Mouse (Mus musculus) lung, postnatal 36 days (tissue): ENCODE measurements around the gene Sfrp2.

ENCODE experiments used
- DNase-seq: peaks from one replicate; pipeline ENCODE4 v3.0.0; 2022; ENCODE audit warnings: mixed read lengths

Gene Sfrp2

GRCm38 (mm10) chr3:83773281-83773680 lies 7.2 kb downstream of the Sfrp2 start:
- no peak for DNase-seq

- no peak for DNase-seq
Observed at GRCm38 (mm10) chr3:83775403-83775802, 9.3 kb downstream of the Sfrp2 start.

GRCm38 (mm10) chr3:83781460-83782222 lies 15.5 kb downstream of the Sfrp2 start:
- DNase-seq: no peak

GRCm38 (mm10) chr3:83783716-83784469 lies 17.8 kb downstream of the Sfrp2 start:
- DNase-seq: no peak

GRCm38 (mm10) chr3:83784726-83785125 lies 18.6 kb downstream of the Sfrp2 start:
- no peak for DNase-seq

GRCm38 (mm10) chr3:83787086-83787485 lies 21.0 kb downstream of the Sfrp2 start:
- DNase-seq: no peak

GRCm38 (mm10) chr3:83787776-83788305 lies 21.7 kb downstream of the Sfrp2 start:
- no peak for DNase-seq

GRCm38 (mm10) chr3:83789651-83790451 lies 23.7 kb downstream of the Sfrp2 start:
- no peak for DNase-seq

- DNase-seq: no peak
Observed at GRCm38 (mm10) chr3:83791444-83791843, 25.3 kb downstream of the Sfrp2 start.

GRCm38 (mm10) chr3:83797098-83797497 lies 31.0 kb downstream of the Sfrp2 start:
- no peak for DNase-seq

- DNase-seq: peak; percentile 61
Observed at GRCm38 (mm10) chr3:83797828-83798227, 31.7 kb downstream of the Sfrp2 start.

- no peak for DNase-seq
Observed at GRCm38 (mm10) chr3:83799486-83799885, 33.4 kb downstream of the Sfrp2 start.

- DNase-seq: no peak
Observed at GRCm38 (mm10) chr3:83801649-83802155, 35.6 kb downstream of the Sfrp2 start.

- DNase-seq: no peak
Observed at GRCm38 (mm10) chr3:83808483-83808882, 42.4 kb downstream of the Sfrp2 start.

GRCm38 (mm10) chr3:83811987-83812386 lies 45.9 kb downstream of the Sfrp2 start:
- peak; percentile 21 for DNase-seq

GRCm38 (mm10) chr3:83812863-83813262 lies 46.7 kb downstream of the Sfrp2 start:
- no peak for DNase-seq

- no peak for DNase-seq
Observed at GRCm38 (mm10) chr3:83816372-83816925, 50.3 kb downstream of the Sfrp2 start.

- DNase-seq: peak; percentile 15
Observed at GRCm38 (mm10) chr3:83823774-83824173, 57.7 kb downstream of the Sfrp2 start.
